Mouse (Mus musculus) stomach, embryonic 16.5 days (tissue): ENCODE data around the gene 4921501E09Rik. TPM values are rescaled to one million over a fixed set of nuclear protein-coding genes. Genes with fewer than 3 reads are reported as not detected.
A peak's percentile ranks its signal among the peaks of the same experiment; 100 is the strongest.
"Not testable (repeated sequence)": the region's sequence is repeated elsewhere in the genome, so short reads cannot be mapped to it uniquely, and the experiment has no call there.

Experiments
- ATAC-seq: fragments of 200-750 bp; cut with Nextera tagmentation; 2 replicates; pipeline ENCODE4 v1.8.0; 2017; ENCODE audit warnings: moderate number of reproducible peaks, moderate TSS enrichment; ENCODE audit not compliant: insufficient read depth, low FRiP score
- H3K27ac ChIP-seq: fragments of 300-500 bp; sonication (generic); 2 replicates; pipeline ENCODE4 v1.5.1; 2014; ENCODE audit warnings: low read length
- H3K27me3 ChIP-seq: fragments of 300-500 bp; sonication (generic); 2 replicates; pipeline ENCODE4 v1.6.1; 2014; ENCODE audit warnings: low read length, control low read depth, mixed read lengths; ENCODE audit not compliant: control insufficient read depth, insufficient read depth
- H3K36me3 ChIP-seq: fragments of 300-500 bp; sonication (generic); 2 replicates; pipeline ENCODE4 v1.6.1; 2014; ENCODE audit warnings: low read length; ENCODE audit not compliant: control insufficient read depth, insufficient read depth
- H3K4me1 ChIP-seq: fragments of 300-500 bp; sonication (generic); 2 replicates; pipeline ENCODE4 v1.6.1; 2014; ENCODE audit warnings: low read length, control low read depth, mixed read lengths; ENCODE audit not compliant: control insufficient read depth, insufficient read depth
- H3K4me2 ChIP-seq: fragments of 300-500 bp; sonication (generic); 2 replicates; pipeline ENCODE4 v1.6.1; 2014; ENCODE audit warnings: low read depth, low read length, mixed read lengths
- H3K4me3 ChIP-seq: fragments of 300-500 bp; sonication (generic); replicated peaks from 2 replicates; pipeline ENCODE4 v1.5.1; 2014; ENCODE audit warnings: mild to moderate bottlenecking, low read length
- H3K9ac ChIP-seq: fragments of 300-500 bp; sonication (generic); 2 replicates; pipeline ENCODE4 v1.6.1; 2014; ENCODE audit warnings: low read length
- H3K9me3 ChIP-seq: fragments of 300-500 bp; sonication (generic); replicated peaks from 2 replicates; pipeline ENCODE4 v1.6.1; 2016; ENCODE audit warnings: low read length, control low read depth; ENCODE audit not compliant: control insufficient read depth
- WGBS: fragments of 180-500 bp; shearing (Covaris S2); extraction: QIAGEN DNeasy Blood & Tissue Kit; methylation state at CpG from one replicate; pipeline ENCODE4 v1.1.7; 2014; 5-methylcytosine and 5-hydroxymethylcytosine counted together
- polyA plus RNA-seq: library from polyadenylated mRNA; unstranded; fragments of >200 nt; fragmentation: Nextera tagmentation; extraction: Ambion mirVana; gene quantifications from 2 replicates; pipeline ENCODE4 v1.2.1, GENCODE M21; 2015

The 4921501E09Rik gene
- polyA plus RNA-seq, 1 experiment from 2014 or later, result not detected

- Histone ChIP-seq H3K27ac (peak overlapping the region; percentile 42; the same call in 1 of the 2 replicates), H3K9me3 (peaks cover 6% of the 10 kb centered on the region; the same call in 1 of the 2 replicates), H3K4me1 (peaks cover 4% of the 10 kb centered on the region), H3K9ac (peak overlapping the region; percentile 94), H3K4me3 (peak overlapping the region; percentile 96), H3K27me3 (no peaks in the 10 kb centered on the region), H3K36me3 (peaks cover 3% of the 10 kb centered on the region), H3K4me2 (peak overlapping the region; percentile 68)
- 8% methylated on average over 10 of the region's 10 CpGs for WGBS
- no peak for ATAC-seq
Observed at GRCm38 (mm10) chr17:33032376-33032775, 35.5 kb downstream of the 4921501E09Rik start.

GRCm38 (mm10) chr17:33020434-33020833 lies 47.4 kb downstream of the 4921501E09Rik start:
- H3K4me2 ChIP-seq, H3K9ac ChIP-seq, H3K4me3 ChIP-seq, H3K4me1 ChIP-seq, H3K27me3 ChIP-seq, ATAC-seq, H3K27ac ChIP-seq: not testable (repeated sequence)
- Histone ChIP-seq H3K9me3 (peaks cover 42% of the 10 kb centered on the region), H3K36me3 (peaks cover 53% of the 10 kb centered on the region)

Other genes with a start within 250 kb of the 4921501E09Rik start
- 7.9 and 9.4 TPM in 2 replicates for gene Zfp799, start 237.8 kb downstream of the 4921501E09Rik start, polyA plus RNA-seq
- gene Zfp870, start 176.4 kb downstream of the 4921501E09Rik start, polyA plus RNA-seq, result 5.8 and 6.7 TPM in 2 replicates
- gene Cyp4f14, start 150.7 kb downstream of the 4921501E09Rik start, polyA plus RNA-seq, result 0.41 and 1.0 TPM in 2 replicates
- gene Cyp4f13, start 120.7 kb downstream of the 4921501E09Rik start, polyA plus RNA-seq, result 18.3 and 20.4 TPM in 2 replicates
- gene Zfp472, start 102.2 kb downstream of the 4921501E09Rik start, polyA plus RNA-seq, result 10.6 and 11.7 TPM in 2 replicates
- gene Zfp952, start 74.9 kb downstream of the 4921501E09Rik start, polyA plus RNA-seq, result 11.1 and 11.8 TPM in 2 replicates
- 10.5 and 10.9 TPM in 2 replicates for gene Zfp763, start 34.7 kb downstream of the 4921501E09Rik start, polyA plus RNA-seq
- 6.9 and 7.9 TPM in 2 replicates for gene Zfp563, start 21.3 kb upstream of the 4921501E09Rik start, polyA plus RNA-seq
- gene Morc2b, start 71.6 kb upstream of the 4921501E09Rik start, polyA plus RNA-seq, result not detected in 2 replicates
- not detected in 2 replicates for gene Olfr55, start 100.4 kb upstream of the 4921501E09Rik start, polyA plus RNA-seq
- gene Olfr239, start 123.2 kb upstream of the 4921501E09Rik start, polyA plus RNA-seq, result not detected in 2 replicates
- gene Olfr1564, start 153.6 kb upstream of the 4921501E09Rik start, polyA plus RNA-seq, result not detected in 2 replicates
- gene Zfp955a, start 187.1 kb upstream of the 4921501E09Rik start, polyA plus RNA-seq, result 15.3 and 15.9 TPM in 2 replicates
- 0.01 TPM in 1 of 2 replicates, not detected in the other for gene Olfr63, start 196.6 kb upstream of the 4921501E09Rik start, polyA plus RNA-seq
- gene Zfp955b, start 221.5 kb upstream of the 4921501E09Rik start, polyA plus RNA-seq, result 10.9 and 11.9 TPM in 2 replicates